Mouse (Mus musculus) neural tube, embryonic 12.5 days (tissue): ENCODE measurements around the gene Ces4a. TPM values are rescaled to one million over a fixed set of nuclear protein-coding genes. Genes with fewer than 3 reads are reported as not detected.
A peak's percentile ranks its signal among the peaks of the same experiment; 100 is the strongest.
"Not testable (repeated sequence)": the region's sequence is repeated elsewhere in the genome, so short reads cannot be mapped to it uniquely, and the experiment has no call there.

ENCODE experiments used
- ATAC-seq: fragments of 200-750 bp; cut with Nextera tagmentation; 2 replicates; pipeline ENCODE4 v1.8.0; 2017; ENCODE audit warnings: low read depth, mild to moderate bottlenecking, moderate TSS enrichment, moderate library complexity; ENCODE audit not compliant: low FRiP score
- H3K27ac ChIP-seq: fragments of 300-500 bp; sonication (generic); 2 replicates; pipeline ENCODE4 v1.5.1; 2016
- H3K27me3 ChIP-seq: fragments of 300-500 bp; sonication (generic); replicated peaks from 2 replicates; pipeline ENCODE4 v1.6.1; 2016; ENCODE audit warnings: mild to moderate bottlenecking
- H3K36me3 ChIP-seq: fragments of 300-500 bp; sonication (generic); 2 replicates; pipeline ENCODE4 v1.6.1; 2016; ENCODE audit warnings: mild to moderate bottlenecking
- H3K4me1 ChIP-seq: fragments of 300-500 bp; sonication (generic); 2 replicates; pipeline ENCODE4 v1.6.1; 2016
- H3K4me2 ChIP-seq: fragments of 300-500 bp; sonication (generic); replicated peaks from 2 replicates; pipeline ENCODE4 v1.6.1; 2016; ENCODE audit warnings: mild to moderate bottlenecking
- H3K4me3 ChIP-seq: fragments of 300-500 bp; sonication (generic); 2 replicates; pipeline ENCODE4 v1.5.1; 2016
- H3K9ac ChIP-seq: fragments of 300-500 bp; sonication (generic); 2 replicates; pipeline ENCODE4 v1.6.1; 2016; ENCODE audit warnings: mild to moderate bottlenecking
- H3K9me3 ChIP-seq: fragments of 300-500 bp; sonication (generic); 2 replicates; pipeline ENCODE4 v1.6.1; 2016; ENCODE audit warnings: mild to moderate bottlenecking
- WGBS: fragments of 180-500 bp; shearing (Covaris S2); methylation state at CpG from one replicate; pipeline ENCODE4 v1.1.7; 2016; 5-methylcytosine and 5-hydroxymethylcytosine counted together
- polyA plus RNA-seq: library from polyadenylated mRNA; unstranded; fragments of >200 nt; fragmentation: Nextera tagmentation; extraction: Ambion mirVana; gene quantifications from 2 replicates; pipeline ENCODE4 v1.2.1, GENCODE M21; 2016

Ces4a gene
- polyA plus RNA-seq = not detected in 2 replicates

- Histone ChIP-seq H3K9ac (no peak within 1 kb of the TSS), H3K4me2 (no peak within 1 kb of the TSS), H3K27ac (no peak within 1 kb of the TSS), H3K4me3 (no peak within 1 kb of the TSS), H3K36me3 (no peaks in the 10 kb centered on the region), H3K4me1 (no peaks in the 10 kb centered on the region), H3K27me3 (no peaks in the 10 kb centered on the region), H3K9me3 (no peaks in the 10 kb centered on the region)
- 86% methylated on average over 5 of the region's 5 CpGs for WGBS
- ATAC-seq = no peak
Observed at GRCm38 (mm10) chr8:105131509-105131908, at the start of gene Ces4a. Gene Ces4a (plus strand): TSS chr8:105131800.

GRCm38 (mm10) chr8:105083449-105084050 lies 48.0 kb upstream of the Ces4a start, which contains the start of gene Ces3b:
Gene Ces3b (plus strand): TSS chr8:105083753.
- no peak within 1 kb of the TSS for H3K9ac ChIP-seq
- H3K36me3 ChIP-seq = no peaks in the 10 kb centered on the region
- no peak within 1 kb of the TSS for H3K27ac ChIP-seq
- no peaks in the 10 kb centered on the region for H3K27me3 ChIP-seq
- ATAC-seq = no peak
- H3K4me3 ChIP-seq = no peak within 1 kb of the TSS
- WGBS = 75% methylated on average over 7 of the region's 7 CpGs
- no peaks in the 10 kb centered on the region for H3K9me3 ChIP-seq
- no peak within 1 kb of the TSS for H3K4me2 ChIP-seq
- no peaks in the 10 kb centered on the region for H3K4me1 ChIP-seq

- not testable (repeated sequence) for ATAC-seq, H3K9ac ChIP-seq, H3K9me3 ChIP-seq, H3K36me3 ChIP-seq, H3K27me3 ChIP-seq, H3K27ac ChIP-seq, H3K4me1 ChIP-seq, H3K4me2 ChIP-seq, H3K4me3 ChIP-seq
- WGBS = 88% methylated on average over 5 of the region's 5 CpGs
Observed at GRCm38 (mm10) chr8:105088166-105088565, 43.4 kb upstream of the Ces4a start.

- Histone ChIP-seq H3K27ac (no peak overlapping the region), H3K9ac (no peak overlapping the region), H3K4me3 (no peak overlapping the region), H3K4me2 (no peak overlapping the region), H3K4me1 (no peaks in the 10 kb centered on the region), H3K9me3 (no peaks in the 10 kb centered on the region), H3K27me3 (no peaks in the 10 kb centered on the region), H3K36me3 (no peaks in the 10 kb centered on the region)
- 70% methylated on average over 4 of the region's 4 CpGs for WGBS
- ATAC-seq = no peak
Observed at GRCm38 (mm10) chr8:105088581-105088980, 43.0 kb upstream of the Ces4a start.

- Histone ChIP-seq H3K9ac (no peak overlapping the region), H3K4me2 (no peak overlapping the region), H3K36me3 (no peaks in the 10 kb centered on the region), H3K27ac (no peak overlapping the region), H3K9me3 (no peaks in the 10 kb centered on the region), H3K4me3 (no peak overlapping the region), H3K4me1 (no peaks in the 10 kb centered on the region), H3K27me3 (no peaks in the 10 kb centered on the region)
- no peak for ATAC-seq
- 89% methylated on average over 3 of the region's 3 CpGs for WGBS
Observed at GRCm38 (mm10) chr8:105093992-105094391, 37.6 kb upstream of the Ces4a start.

GRCm38 (mm10) chr8:105102101-105102785 lies 29.4 kb upstream of the Ces4a start:
- H3K4me2 ChIP-seq, H3K4me1 ChIP-seq, ATAC-seq, H3K9ac ChIP-seq, H3K36me3 ChIP-seq, H3K9me3 ChIP-seq, H3K27me3 ChIP-seq, H3K27ac ChIP-seq, H3K4me3 ChIP-seq: not testable (repeated sequence)
- WGBS = 81% methylated on average over 4 of the region's 4 CpGs

GRCm38 (mm10) chr8:105103701-105104100 lies 27.9 kb upstream of the Ces4a start:
- not testable (repeated sequence) for ATAC-seq, H3K4me2 ChIP-seq, H3K4me3 ChIP-seq, H3K9ac ChIP-seq, H3K36me3 ChIP-seq, H3K27me3 ChIP-seq, H3K4me1 ChIP-seq, H3K27ac ChIP-seq, H3K9me3 ChIP-seq
- 80% methylated on average over 5 of the region's 5 CpGs for WGBS

- no peak overlapping the region for H3K4me3 ChIP-seq
- H3K4me1 ChIP-seq = no peaks in the 10 kb centered on the region
- no peaks in the 10 kb centered on the region for H3K36me3 ChIP-seq
- H3K27ac ChIP-seq = no peak overlapping the region
- H3K27me3 ChIP-seq = no peaks in the 10 kb centered on the region
- no peak overlapping the region for H3K4me2 ChIP-seq
- H3K9me3 ChIP-seq = no peaks in the 10 kb centered on the region
- no peak for ATAC-seq
- no peak overlapping the region for H3K9ac ChIP-seq
- 86% methylated on average over 3 of the region's 3 CpGs for WGBS
Observed at GRCm38 (mm10) chr8:105104220-105104619, 27.4 kb upstream of the Ces4a start.

- Histone ChIP-seq H3K4me2 (no peak overlapping the region), H3K27me3 (no peaks in the 10 kb centered on the region), H3K36me3 (no peaks in the 10 kb centered on the region), H3K9me3 (no peaks in the 10 kb centered on the region), H3K9ac (no peak overlapping the region), H3K27ac (no peak overlapping the region), H3K4me3 (no peak overlapping the region), H3K4me1 (no peaks in the 10 kb centered on the region)
- no peak for ATAC-seq
- WGBS = 87% methylated on average over 9 of the region's 9 CpGs
Observed at GRCm38 (mm10) chr8:105129864-105130263, 1.7 kb upstream of the Ces4a start.

GRCm38 (mm10) chr8:105138423-105138822 lies 6.8 kb downstream of the Ces4a start:
- Histone ChIP-seq H3K9me3 (no peaks in the 10 kb centered on the region), H3K27me3 (no peaks in the 10 kb centered on the region), H3K27ac (no peak overlapping the region), H3K4me3 (no peak overlapping the region), H3K4me2 (no peak overlapping the region), H3K36me3 (no peaks in the 10 kb centered on the region), H3K9ac (no peak overlapping the region), H3K4me1 (no peaks in the 10 kb centered on the region)
- no peak for ATAC-seq
- WGBS = 24% methylated on average over 4 of the region's 4 CpGs

GRCm38 (mm10) chr8:105142395-105142794 lies 10.8 kb downstream of the Ces4a start:
- no peaks in the 10 kb centered on the region for H3K27me3 ChIP-seq
- no peak overlapping the region for H3K4me3 ChIP-seq
- peak overlapping the region; percentile 25 for H3K4me2 ChIP-seq
- H3K9ac ChIP-seq = no peak overlapping the region
- H3K36me3 ChIP-seq = no peaks in the 10 kb centered on the region
- H3K27ac ChIP-seq = no peak overlapping the region
- H3K9me3 ChIP-seq = no peaks in the 10 kb centered on the region
- ATAC-seq = no peak
- 39% methylated on average over 19 of the region's 19 CpGs for WGBS
- H3K4me1 ChIP-seq = no peaks in the 10 kb centered on the region

- 66% methylated on average over 4 of the region's 4 CpGs for WGBS
- Histone ChIP-seq H3K4me1 (peaks cover 13% of the 10 kb centered on the region), H3K4me3 (no peak overlapping the region), H3K4me2 (no peak overlapping the region), H3K9ac (no peak overlapping the region), H3K9me3 (no peaks in the 10 kb centered on the region), H3K27ac (no peak overlapping the region), H3K36me3 (no peaks in the 10 kb centered on the region), H3K27me3 (no peaks in the 10 kb centered on the region; the same call in 1 of the 2 replicates)
- no peak for ATAC-seq
Observed at GRCm38 (mm10) chr8:105151654-105152053, 20.1 kb downstream of the Ces4a start.
